In the genomic region with DNA sequence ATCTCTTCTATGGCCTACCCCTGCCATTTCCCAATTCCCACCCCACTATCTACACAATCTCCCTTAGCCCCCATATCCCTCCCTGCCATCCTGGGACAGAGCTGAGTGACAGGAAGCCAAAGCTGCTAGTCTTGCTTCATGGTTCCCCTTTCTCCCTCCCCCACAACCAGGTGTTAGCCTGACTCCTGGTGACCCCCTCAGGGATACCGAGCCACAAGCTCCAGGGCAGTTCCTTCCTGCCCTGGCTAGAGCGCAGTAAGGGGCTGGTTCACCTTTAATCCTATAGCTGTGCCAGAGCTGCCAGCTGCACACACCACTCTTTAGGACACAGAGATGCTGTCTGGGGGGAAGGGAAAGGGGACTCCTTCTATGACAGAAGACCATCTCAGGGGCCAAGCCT, we compare ENCODE assay signal across 9 mouse cellular contexts. TPM values are rescaled to one million over a fixed set of nuclear protein-coding genes. Genes with fewer than 3 reads are reported as not detected.
DNase-seq lines count a peak whose midpoint lies in the region; ATAC-seq and TF ChIP-seq lines count a peak whose summit lies in the region.
"Had no signal": no experiment of that assay in that cellular context is flagged by ENCODE, and none has a peak within 500 bp of the region (broad histone marks: within the 10 kb centered on the region; RNA-seq: fewer than 3 reads in every experiment).

No protein-coding gene starts in this region.

- H3K36me3 ChIP-seq in heart, embryonic 12.5 days: no peaks in the 10 kb centered on the region
- no peaks in the 10 kb centered on the region for H3K36me3 ChIP-seq in ES-Bruce4 (ENCODE audit: control insufficient read depth, insufficient read depth, low read length, poor library complexity, severe bottlenecking)
- no peaks in the 10 kb centered on the region for H3K36me3 ChIP-seq in midbrain, embryonic 10.5 days

- no peaks in the 10 kb centered on the region for H3K9me3 ChIP-seq in heart, embryonic 12.5 days (replicated peaks)
- no peaks in the 10 kb centered on the region for H3K9me3 ChIP-seq in ES-Bruce4 (replicated peaks; ENCODE audit: control insufficient read depth, insufficient read depth, low read length, poor library complexity, severe bottlenecking)
- H3K9me3 ChIP-seq in midbrain, embryonic 10.5 days (replicated peaks): no peaks in the 10 kb centered on the region

- WGBS in heart, embryonic 12.5 days: 71% methylated on average over 2 of the region's 2 CpGs
- whole genome bisulfite sequencing in midbrain, embryonic 10.5 days: 75% methylated on average over 2 of the region's 2 CpGs

- no peak overlapping the region for H3K27ac ChIP-seq in heart, embryonic 12.5 days (ENCODE audit: poor library complexity, severe bottlenecking)
- H3K27ac ChIP-seq in ES-Bruce4 (ENCODE audit: insufficient read depth, low read length): no peak overlapping the region
- H3K27ac ChIP-seq in midbrain, embryonic 10.5 days (replicated peaks): peak overlapping the region; percentile 87

- ATAC-seq in heart, embryonic 12.5 days (ENCODE audit: insufficient number of reproducible peaks, low FRiP score): no peak
- peak; percentile 53 for ATAC-seq in granulocyte monocyte progenitor cell, adult 5-6 weeks (replicated peaks; ENCODE audit: poor library complexity, severe bottlenecking)

- peaks cover 25% of the 10 kb centered on the region for H3K4me1 ChIP-seq in heart, embryonic 12.5 days (replicated peaks)
- H3K4me1 ChIP-seq in ES-Bruce4 (ENCODE audit: control insufficient read depth, insufficient read depth, low read length): no peaks in the 10 kb centered on the region
- H3K4me1 ChIP-seq in midbrain, embryonic 10.5 days: peaks cover 25% of the 10 kb centered on the region

- H3K9ac ChIP-seq in heart, embryonic 12.5 days: peak overlapping the region; percentile 59; the same call in 1 of the 2 replicates
- peak overlapping the region; percentile 19; the same call in 1 of the 2 replicates for H3K9ac ChIP-seq in ES-Bruce4 (ENCODE audit: low read depth, poor library complexity, severe bottlenecking)

- no peak for TF ChIP-seq CTCF in ES-Bruce4 (IDR thresholded peaks at IDR 0.05; ENCODE audit: low read depth, low read length)

- H3K27me3 ChIP-seq in heart, embryonic 12.5 days (replicated peaks): no peaks in the 10 kb centered on the region
- no peaks in the 10 kb centered on the region for H3K27me3 ChIP-seq in ES-Bruce4 (ENCODE audit: control insufficient read depth, insufficient read depth, low read length, poor library complexity, severe bottlenecking)
- no peaks in the 10 kb centered on the region for H3K27me3 ChIP-seq in midbrain, embryonic 10.5 days (ENCODE audit: low read depth, poor library complexity, severe bottlenecking)

- DNase-seq in heart, postnatal 4 days: no peak
- DNase-seq in midbrain, embryonic 10.5 days (ENCODE audit: low spot score): no peak
- no peak for DNase-seq in embryo, embryonic 10 days (ENCODE audit: low spot score)
- DNase-seq in embryo, embryonic 11 days: no peak
- DNase-seq in gastrocnemius, adult 8-10 months (ENCODE audit: low spot score in 2 of 2): no peak
- DNase-seq: kidney, adult 8-10 months had no signal

- no peak for TF ChIP-seq EP300 in ES-Bruce4 (IDR thresholded peaks at IDR 0.05; ENCODE audit: insufficient read depth, low read depth, low read length)

- TF ChIP-seq POLR2A in ES-Bruce4 (IDR thresholded peaks at IDR 0.05; ENCODE audit: insufficient read depth, low read length): no peak

- peak overlapping the region; percentile 69 for H3K4me2 ChIP-seq in heart, embryonic 12.5 days

- peak overlapping the region; percentile 37 for H3K4me3 ChIP-seq in heart, embryonic 12.5 days
- peak overlapping the region; percentile 62 for H3K4me3 ChIP-seq in ES-Bruce4 (ENCODE audit: low read depth, low read length)
- peak overlapping the region; percentile 58 for H3K4me3 ChIP-seq in midbrain, embryonic 10.5 days

RNA-seq across cellular contexts. Expression of gene Tvp23a, which starts 0.6 kb away (rescaled TPM):
- polyA plus RNA-seq in heart, embryonic 12.5 days (2016; fragmentation: Nextera tagmentation; extraction: Ambion mirVana): 6.5 and 6.7 TPM in 2 replicates
- total RNA-seq in heart, postnatal 4 days (2021): 1 to 10 TPM; 1.1 to 1.4 TPM
- 1.8 and 2.1 TPM in 2 replicates for polyA plus RNA-seq in ES-Bruce4 (2011; ENCODE audit: insufficient read depth, insufficient read length, low read depth, missing spikeins)
- not detected in 2 replicates for total RNA-seq in granulocyte monocyte progenitor cell, adult 5-6 weeks (2014; fragmentation: Nextera tagmentation)
- total RNA-seq in granulocyte monocyte progenitor cell, adult 5-6 weeks (2017): not detected in 2 replicates
- polyA plus RNA-seq in midbrain, embryonic 10.5 days (2016; fragmentation: Nextera tagmentation; extraction: Ambion mirVana): 22.9 and 27.5 TPM in 2 replicates
- total RNA-seq in gastrocnemius, adult 8-10 months (2022): under 1 TPM; 0.08 to 0.24 (median 0.14) TPM

RNA-seq across cellular contexts. Expression of gene Ciita, which starts 32.1 kb away (rescaled TPM):
- 0.17 and 0.62 TPM in 2 replicates for polyA plus RNA-seq in heart, embryonic 12.5 days (2016; fragmentation: Nextera tagmentation; extraction: Ambion mirVana)
- total RNA-seq in heart, postnatal 4 days (2021): under 1 TPM; 0.07 to 0.19 TPM
- not detected in 2 replicates for polyA plus RNA-seq in ES-Bruce4 (2011; ENCODE audit: insufficient read depth, insufficient read length, low read depth, missing spikeins)
- total RNA-seq in granulocyte monocyte progenitor cell, adult 5-6 weeks (2014; fragmentation: Nextera tagmentation): 2.3 TPM in 1 of 2 replicates, not detected in the other
- total RNA-seq in granulocyte monocyte progenitor cell, adult 5-6 weeks (2017): 0.09 and 0.52 TPM in 2 replicates
- 0.16 and 0.22 TPM in 2 replicates for polyA plus RNA-seq in midbrain, embryonic 10.5 days (2016; fragmentation: Nextera tagmentation; extraction: Ambion mirVana)
- total RNA-seq in gastrocnemius, adult 8-10 months (2022): under 1 TPM in 3 of 4 experiments, not detected in 1; 0.05 to 0.17 (median 0.16) TPM

RNA-seq across cellular contexts. Expression of gene Nubp1, which starts 36.0 kb away (rescaled TPM):
- 37.9 and 41.6 TPM in 2 replicates for polyA plus RNA-seq in heart, embryonic 12.5 days (2016; fragmentation: Nextera tagmentation; extraction: Ambion mirVana)
- 10 to 100 TPM; 18.8 to 18.9 TPM for total RNA-seq in heart, postnatal 4 days (2021)
- 25.7 and 34.4 TPM in 2 replicates for polyA plus RNA-seq in ES-Bruce4 (2011; ENCODE audit: insufficient read depth, insufficient read length, low read depth, missing spikeins)
- total RNA-seq in granulocyte monocyte progenitor cell, adult 5-6 weeks (2014; fragmentation: Nextera tagmentation): 45.9 and 48.0 TPM in 2 replicates
- total RNA-seq in granulocyte monocyte progenitor cell, adult 5-6 weeks (2017): 41.9 and 58.3 TPM in 2 replicates
- polyA plus RNA-seq in midbrain, embryonic 10.5 days (2016; fragmentation: Nextera tagmentation; extraction: Ambion mirVana): 73.7 and 80.5 TPM in 2 replicates
- total RNA-seq in gastrocnemius, adult 8-10 months (2022): 1 to 10 TPM; 5.7 to 7.8 (median 6.8) TPM

RNA-seq across cellular contexts. Expression of gene Tekt5, which starts 52.5 kb away (rescaled TPM):
- polyA plus RNA-seq in heart, embryonic 12.5 days (2016; fragmentation: Nextera tagmentation; extraction: Ambion mirVana): 0.21 and 0.24 TPM in 2 replicates
- total RNA-seq in heart, postnatal 4 days (2021): under 1 TPM; 0.33 to 0.34 TPM
- 0.55 TPM in 1 of 2 replicates, not detected in the other for polyA plus RNA-seq in ES-Bruce4 (2011; ENCODE audit: insufficient read depth, insufficient read length, low read depth, missing spikeins)
- total RNA-seq in granulocyte monocyte progenitor cell, adult 5-6 weeks (2014; fragmentation: Nextera tagmentation): 0.49 TPM in 1 of 2 replicates, not detected in the other
- total RNA-seq in granulocyte monocyte progenitor cell, adult 5-6 weeks (2017): not detected in 2 replicates
- polyA plus RNA-seq in midbrain, embryonic 10.5 days (2016; fragmentation: Nextera tagmentation; extraction: Ambion mirVana): not detected in 2 replicates
- total RNA-seq in gastrocnemius, adult 8-10 months (2022): not detected
